14 mouse cellular contexts compared by ENCODE assay signal in the genomic region with DNA sequence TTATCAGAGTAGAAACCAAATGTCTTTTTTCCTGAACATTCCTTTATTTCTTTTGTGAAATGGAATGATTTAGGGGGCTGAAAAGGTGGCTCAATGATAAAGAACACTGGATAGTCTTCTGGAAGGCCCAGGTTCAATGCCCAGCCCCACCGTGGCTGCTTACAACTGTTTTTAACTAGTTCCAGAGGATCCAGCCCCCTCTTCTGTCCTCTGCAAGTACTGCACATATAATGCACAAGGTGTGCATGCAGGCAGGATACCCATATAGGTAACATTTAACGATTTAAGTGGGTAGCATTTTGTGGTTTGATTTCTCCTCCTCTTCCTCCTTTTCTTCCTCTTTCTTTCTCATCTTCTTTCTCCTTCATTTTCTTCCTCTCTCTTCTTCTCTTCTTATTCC. TPM values are rescaled to one million over a fixed set of nuclear protein-coding genes. Genes with fewer than 3 reads are reported as not detected.
DNase-seq lines count a peak whose midpoint lies in the region; ATAC-seq and TF ChIP-seq lines count a peak whose summit lies in the region.
"Had no signal": no experiment of that assay in that cellular context is flagged by ENCODE, and none has a peak within 500 bp of the region (broad histone marks: within the 10 kb centered on the region; RNA-seq: fewer than 3 reads in every experiment).

No protein-coding gene starts in this region.

- H3K4me1 ChIP-seq in liver, adult 2 months (ENCODE audit: control insufficient read depth, insufficient read depth, low read length), result no peaks in the 10 kb centered on the region
- no peaks in the 10 kb centered on the region for H3K4me1 ChIP-seq in liver, embryonic 11.5 days (replicated peaks; ENCODE audit: control insufficient read depth, insufficient read depth, low read length)
- H3K4me1 ChIP-seq: kidney, embryonic 15.5 days; limb, embryonic 10.5 days had no signal

- no peaks in the 10 kb centered on the region for H3K27me3 ChIP-seq in liver, adult 2 months (ENCODE audit: control insufficient read depth, insufficient read depth, low read length)
- no peaks in the 10 kb centered on the region for H3K27me3 ChIP-seq in liver, embryonic 11.5 days (replicated peaks; ENCODE audit: control insufficient read depth, insufficient read depth, low read length)
- H3K27me3 ChIP-seq: kidney, embryonic 15.5 days had no signal

- ATAC-seq in CD4-positive, CD25-positive, alpha-beta regulatory T cell, adult 4 months, result no peak
- no peak for ATAC-seq in liver, embryonic 11.5 days (replicated peaks; ENCODE audit: low FRiP score)

- H3K79me2 ChIP-seq in liver, adult 2 months (ENCODE audit: control insufficient read depth, insufficient read depth, low read length), result no peaks in the 10 kb centered on the region

- TF ChIP-seq POLR2A in liver, adult 2 months (IDR thresholded peaks at IDR 0.05; ENCODE audit: extremely low read depth, insufficient read depth, low read length), result no peak

- peak; percentile 25; the same call in 1 of the 2 replicates for TF ChIP-seq CTCF in liver, adult 2 months (IDR thresholded peaks at IDR 0.05; ENCODE audit: low read depth, low read length)

- H3K36me3 ChIP-seq in liver, adult 2 months (ENCODE audit: control insufficient read depth, insufficient read depth, low read length), result peaks cover 20% of the 10 kb centered on the region
- peaks cover 39% of the 10 kb centered on the region for H3K36me3 ChIP-seq in liver, embryonic 11.5 days (ENCODE audit: control insufficient read depth, insufficient read depth, low read length)

- H3K4me3 ChIP-seq in liver, adult 2 months (ENCODE audit: insufficient read depth, low read depth, low read length), result no peak overlapping the region
- H3K4me3 ChIP-seq in liver, embryonic 11.5 days (ENCODE audit: low read depth, low read length), result no peak overlapping the region
- H3K4me3 ChIP-seq: kidney, embryonic 15.5 days; limb, embryonic 10.5 days had no signal

- H3K4me2 ChIP-seq in liver, embryonic 11.5 days, result no peak overlapping the region
- H3K4me2 ChIP-seq: hindbrain, embryonic 14.5 days; kidney, embryonic 15.5 days; lung, embryonic 14.5 days had no signal

- no peaks in the 10 kb centered on the region for H3K9me3 ChIP-seq in liver, embryonic 11.5 days (ENCODE audit: control insufficient read depth, low read length)
- H3K9me3 ChIP-seq: kidney, embryonic 15.5 days; limb, embryonic 10.5 days had no signal

- no peak overlapping the region for H3K27ac ChIP-seq in liver, adult 2 months (replicated peaks; ENCODE audit: insufficient read depth, low read depth, low read length)
- H3K27ac ChIP-seq in liver, embryonic 11.5 days (ENCODE audit: low read depth, low read length), result no peak overlapping the region
- H3K27ac ChIP-seq: hindbrain, embryonic 14.5 days; kidney, embryonic 15.5 days; limb, embryonic 10.5 days had no signal

- no peak overlapping the region for H3K9ac ChIP-seq in liver, adult 2 months (ENCODE audit: low read depth, low read length)
- no peak overlapping the region for H3K9ac ChIP-seq in liver, embryonic 11.5 days (ENCODE audit: low read depth, low read length)
- H3K9ac ChIP-seq: hindbrain, embryonic 14.5 days; kidney, embryonic 15.5 days; lung, embryonic 14.5 days had no signal

- peak; percentile 35 for DNase-seq in CD4-positive, CD25-positive, alpha-beta regulatory T cell, adult 2 months (ENCODE audit: low read depth, low spot score)
- no peak for DNase-seq in liver, adult 2 months (ENCODE audit: extremely low read depth, low read depth, low spot score)
- no peak for DNase-seq in liver, embryonic 11.5 days (ENCODE audit: low spot score)
- DNase-seq in 3T3-L1 (ENCODE audit: low read depth, low spot score) (peak; percentile 23), R1 (ENCODE audit: low read depth, low spot score) (peak; percentile 63), MN1 (ENCODE audit: low spot score) (no peak)
- DNase-seq in embryo, embryonic 9.5 days (ENCODE audit: extremely low spot score), result no peak
- DNase-seq: adrenal gland, postnatal 25 days; heart, adult 11 months; lung, embryonic 14.5 days had no signal

- WGBS in liver, adult 2 months, result 91% methylated on average over 2 of the region's 2 CpGs
- 74% methylated on average over 2 of the region's 2 CpGs for WGBS in liver, embryonic 11.5 days

RNA-seq across cellular contexts. Expression of a gene that starts 19.3 kb away (rescaled TPM):
- 1 to 10 TPM; 6.0 to 8.4 TPM for polyA plus RNA-seq in CD4-positive, CD25-positive, alpha-beta regulatory T cell, adult 4 months (2017; shearing (Covaris generic))
- 7.7 and 8.7 TPM in 2 replicates for total RNA-seq in liver, adult 2 months (2014; rRNA removed)
- polyA plus RNA-seq in liver, adult 2 months (2012; rRNA removed), result 5.2 and 7.1 TPM in 2 replicates
- 26.3 and 26.8 TPM in 2 replicates for polyA plus RNA-seq in liver, embryonic 11.5 days (2014; fragmentation: Nextera tagmentation; extraction: Ambion mirVana)

Comparison
In these comparisons a context has a peak if more than half of its experiments do, and no peak if none do; other contexts are left out.
1. DNase-seq: peak in CD4-positive, CD25-positive, alpha-beta regulatory T cell, adult 2 months (single experiment), 3T3-L1 (single experiment) and R1 (single experiment); none in liver, adult 2 months (single experiment), liver, embryonic 11.5 days (single experiment), MN1 (single experiment) and embryo, embryonic 9.5 days (single experiment).